Mouse (Mus musculus): ENCODE data around the gene Epo.

The Epo gene

GRCm38 (mm10) chr5:137533117-137533827 is at the start of gene Epo, which contains the start of gene Gnb2:
TSS of gene Epo (minus strand) at chr5:137533242.
TSS of gene Gnb2 (minus strand) at chr5:137533510.
- peak; percentile 99 for DNase-seq (ENCODE audit: low spot score)

GRCm38 (mm10) chr5:137582702-137583101 is 49.7 kb upstream of the Epo start:
- DNase-seq (ENCODE audit: low spot score) = no peak

GRCm38 (mm10) chr5:137580246-137580645 is 47.2 kb upstream of the Epo start:
- no peak for DNase-seq (ENCODE audit: low spot score)

- DNase-seq (ENCODE audit: low spot score) = no peak
These were observed 41.4 kb upstream of the Epo start for GRCm38 (mm10) chr5:137574470-137574901.

GRCm38 (mm10) chr5:137570691-137571586 is 37.9 kb upstream of the Epo start:
- peak; percentile 85 for DNase-seq (ENCODE audit: low spot score)

- peak; percentile 41 for DNase-seq (ENCODE audit: low spot score)
These were observed 37.1 kb upstream of the Epo start for GRCm38 (mm10) chr5:137570181-137570580.

GRCm38 (mm10) chr5:137569665-137570064 is 36.6 kb upstream of the Epo start, which contains the start of gene Tfr2:
TSS of gene Tfr2 (plus strand) at chr5:137569840.
- DNase-seq (ENCODE audit: low spot score) = peak; percentile 89

- no peak for DNase-seq (ENCODE audit: low spot score)
These were observed 36.0 kb upstream of the Epo start for GRCm38 (mm10) chr5:137569031-137569430.

GRCm38 (mm10) chr5:137568223-137568798 is 35.3 kb upstream of the Epo start:
- DNase-seq (ENCODE audit: low spot score) = no peak

- DNase-seq (ENCODE audit: low spot score) = no peak
These were observed 33.4 kb upstream of the Epo start for GRCm38 (mm10) chr5:137566416-137566815.

- DNase-seq (ENCODE audit: low spot score) = no peak
These were observed 32.7 kb upstream of the Epo start for GRCm38 (mm10) chr5:137565744-137566143.

- no peak for DNase-seq (ENCODE audit: low spot score)
These were observed 29.9 kb upstream of the Epo start for GRCm38 (mm10) chr5:137562965-137563364.

- no peak for DNase-seq (ENCODE audit: low spot score)
These were observed 28.5 kb upstream of the Epo start for GRCm38 (mm10) chr5:137561556-137561955.

- no peak for DNase-seq (ENCODE audit: low spot score)
These were observed 20.9 kb upstream of the Epo start for GRCm38 (mm10) chr5:137553898-137554297.

- DNase-seq (ENCODE audit: low spot score) = peak; percentile 39
These were observed 20.4 kb upstream of the Epo start, which contains the start of gene Actl6b for GRCm38 (mm10) chr5:137553411-137553837. TSS of gene Actl6b (plus strand) at chr5:137553517.

- DNase-seq (ENCODE audit: low spot score) = no peak
These were observed 20.0 kb upstream of the Epo start for GRCm38 (mm10) chr5:137553000-137553399.

- no peak for DNase-seq (ENCODE audit: low spot score)
These were observed 18.1 kb upstream of the Epo start for GRCm38 (mm10) chr5:137551119-137551518.

GRCm38 (mm10) chr5:137549840-137550239 is 16.8 kb upstream of the Epo start:
- DNase-seq (ENCODE audit: low spot score) = no peak

GRCm38 (mm10) chr5:137545596-137545995 is 12.6 kb upstream of the Epo start:
- no peak for DNase-seq (ENCODE audit: low spot score)

GRCm38 (mm10) chr5:137544926-137545325 is 11.9 kb upstream of the Epo start:
- DNase-seq (ENCODE audit: low spot score) = no peak

GRCm38 (mm10) chr5:137541768-137542540 is 8.9 kb upstream of the Epo start:
- no peak for DNase-seq (ENCODE audit: low spot score)

GRCm38 (mm10) chr5:137540991-137541390 is 7.9 kb upstream of the Epo start:
- DNase-seq (ENCODE audit: low spot score) = no peak
